Mouse (Mus musculus) MEL (cell line): ENCODE measurements at regions not wholly inside any gene's neighbourhood (a gene's known extent, or its start where the extent isn't known, plus 50 kb on each side); places are given as distances from the start of the nearest gene placed in this dataset.

Source experiments
- GATA1 ChIP-seq: IDR thresholded peaks from 2 replicates; pipeline ENCODE4 v1.6.1; 2011; ENCODE audit warnings: low read depth, low read length, improper control_type of control experiment
- SMC3 ChIP-seq: IDR thresholded peaks from 2 replicates; pipeline ENCODE4 v1.6.1; 2011; ENCODE audit warnings: low read depth, low read length, improper control_type of control experiment

DNA sequence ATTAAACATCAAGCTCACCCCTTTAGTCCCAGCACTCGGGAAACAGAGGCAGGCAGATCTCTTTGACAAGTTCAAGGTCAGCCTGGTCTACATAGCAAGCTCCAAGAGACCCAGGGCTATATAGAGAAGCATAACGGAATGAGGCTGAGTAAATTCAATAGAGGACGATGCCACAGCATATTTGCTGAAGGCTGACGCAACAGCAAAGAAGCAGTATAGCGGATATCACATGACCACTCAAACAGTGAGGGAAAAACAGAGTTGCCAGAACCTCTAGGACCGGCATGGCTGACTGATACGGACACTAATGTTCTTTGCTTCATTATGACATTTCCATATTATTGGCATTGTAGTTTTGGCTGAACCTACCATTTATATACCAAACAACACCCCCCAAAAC is 74.2 kb upstream of the Xpo1 start:
- TF ChIP-seq SMC3: no peak
- no peak for TF ChIP-seq GATA1
